Mouse (Mus musculus) left cerebral cortex, postnatal 25 days (tissue): ENCODE data around the gene Zc3hav1. TPM values are rescaled to one million over a fixed set of nuclear protein-coding genes. Genes with fewer than 3 reads are reported as not detected.

Source experiments
- DNase-seq, 2 experiments: peaks; one replicate each; pipeline ENCODE4 v3.0.0; 2022; ENCODE audit warnings: low spot score in 2 of 2, mixed read lengths in 1 of 2
- intact Hi-C: fragments of 180-260 bp; cut with DNase I; formaldehyde crosslinking; loops from one replicate; pipeline ENCODE4 v1.15.1; 2025
- total RNA-seq, 2 experiments: library from RNA; stranded (reverse); gene quantifications; 2 replicates each; pipeline ENCODE4 v1.2.3; 2021

The Zc3hav1 gene
- total RNA-seq, 2 experiments from 2014 or later, result 2.5 to 2.6 TPM

DNA sequence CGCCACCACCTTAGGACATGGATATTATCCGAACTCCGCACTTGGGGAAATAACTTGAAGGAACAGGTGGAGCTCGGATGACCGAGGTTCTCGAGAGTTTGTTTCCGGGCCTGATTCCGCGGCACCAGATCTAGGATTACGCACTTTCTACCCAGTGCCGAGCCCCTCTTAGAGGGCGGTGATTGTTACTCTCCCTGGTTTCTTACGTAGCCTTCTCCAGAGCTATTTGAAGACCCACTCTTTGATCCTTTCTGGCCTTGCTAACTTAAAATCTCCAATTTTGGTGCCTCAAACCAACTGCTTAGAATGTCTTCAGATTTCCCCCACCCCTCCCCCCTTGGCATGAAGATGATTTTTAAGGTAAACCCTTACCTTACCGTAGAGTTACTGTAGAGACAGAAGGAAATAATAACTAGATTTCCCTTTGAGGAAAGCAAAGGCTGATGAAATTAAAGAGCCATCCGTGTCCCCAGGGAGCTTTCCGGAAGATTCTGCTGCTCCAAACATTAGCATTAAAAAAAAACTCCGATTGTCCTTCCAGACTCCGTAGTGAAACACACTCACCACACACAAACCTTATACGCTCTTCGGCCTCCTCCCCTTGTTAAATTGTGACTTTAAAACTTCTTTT, 435 bp upstream of the Zc3hav1 start:
- intact Hi-C loops, result no loop called here

DNA sequence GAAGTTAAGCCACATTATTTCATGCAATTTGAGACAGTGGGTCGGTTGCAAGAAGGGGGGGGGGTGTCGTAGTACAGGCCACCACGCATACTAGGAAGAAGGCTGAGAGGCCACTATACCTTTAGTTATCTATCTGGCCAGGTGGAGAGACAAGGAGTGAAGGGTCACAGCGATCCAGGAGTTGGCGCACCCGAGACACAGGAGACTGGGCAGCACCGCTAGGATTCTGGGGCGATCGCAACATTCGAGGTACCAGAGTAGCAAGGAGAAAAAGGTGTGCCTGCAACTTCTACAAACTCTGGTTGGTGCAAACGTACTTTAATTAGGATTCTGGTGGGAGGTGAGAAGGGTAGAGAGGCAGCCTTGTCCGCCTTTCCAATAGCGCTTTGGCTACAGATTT, 1.2 kb downstream of the Zc3hav1 start:
- DNase-seq, result no peak
- intact Hi-C loops, result no loop called here

More for the DNA sequence above, 435 bp upstream of the Zc3hav1 start:
- DNase-seq, result no peak

GRCm38 (mm10) chr6:38352451-38352850, 2.0 kb downstream of the Zc3hav1 start:
- intact Hi-C loops, result no loop called here
- no peak for DNase-seq

DNA sequence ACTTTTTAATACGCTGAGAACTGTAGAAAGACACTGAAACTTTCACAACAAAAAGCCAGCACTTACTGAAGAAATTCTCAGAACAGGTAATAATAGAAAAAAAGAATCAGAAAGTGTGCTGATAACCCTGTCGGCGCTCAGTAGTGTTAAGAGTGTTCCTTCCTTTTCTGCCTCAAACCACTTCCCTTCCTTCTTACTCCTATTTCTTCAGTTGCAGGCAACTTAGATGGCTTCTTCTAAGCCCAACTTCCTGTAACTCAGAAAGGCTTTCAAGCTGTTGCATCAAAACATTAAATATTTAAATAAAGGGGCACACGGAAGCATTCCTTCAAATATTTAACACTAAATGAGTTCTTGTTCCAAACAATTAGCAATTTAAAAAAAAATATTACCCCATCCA, 2.5 kb downstream of the Zc3hav1 start:
- intact Hi-C loops, result no loop called here
- no peak for DNase-seq

DNA sequence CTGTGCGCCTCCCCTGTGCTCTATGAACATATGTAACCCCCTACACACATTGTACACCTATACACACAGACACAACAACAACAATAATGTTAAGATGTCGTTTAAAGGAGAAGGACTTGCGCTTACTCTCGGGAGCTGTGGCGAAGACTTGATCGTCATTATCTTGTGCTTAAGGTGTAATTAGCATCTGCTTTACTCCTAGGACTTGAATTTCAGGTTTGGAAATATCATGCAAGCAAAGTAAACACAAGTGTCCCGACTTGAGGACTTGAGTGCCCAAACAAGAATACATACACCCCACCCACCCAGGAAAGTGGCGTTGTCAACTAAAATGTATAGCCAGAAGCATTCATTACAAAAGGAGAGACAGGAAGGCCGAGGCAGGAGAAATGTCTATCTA, 4.6 kb downstream of the Zc3hav1 start:
- intact Hi-C loops, result no loop called here
- DNase-seq, result no peak

- DNase-seq, result no peak
- intact Hi-C loops, result no loop called here
These were observed 5.5 kb downstream of the Zc3hav1 start for GRCm38 (mm10) chr6:38348811-38349453.

DNA sequence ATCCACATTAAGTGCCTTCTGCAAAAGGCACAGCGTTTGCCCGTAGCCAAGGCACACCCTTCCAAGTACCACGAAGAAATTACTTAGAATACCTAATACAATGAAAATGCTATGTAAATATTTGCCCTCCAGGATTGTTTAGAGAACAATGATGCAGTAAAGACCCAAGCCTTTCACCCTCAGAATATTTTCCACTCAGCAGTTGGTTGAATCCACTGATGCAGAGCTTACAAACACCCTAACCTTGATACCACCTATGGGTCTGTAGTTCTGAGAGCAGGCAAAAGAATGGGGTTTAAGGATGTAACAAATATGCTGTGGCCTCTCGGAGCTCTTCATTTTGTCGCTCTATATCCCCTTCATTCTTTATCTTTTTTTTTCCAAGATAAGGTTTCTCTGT, 6.5 kb downstream of the Zc3hav1 start:
- DNase-seq, result no peak
- intact Hi-C loops, result no loop called here

GRCm38 (mm10) chr6:38345796-38346195, 8.6 kb downstream of the Zc3hav1 start:
- intact Hi-C loops, result no loop called here
- no peak for DNase-seq

GRCm38 (mm10) chr6:38344006-38344670, 10.3 kb downstream of the Zc3hav1 start:
- no peak for DNase-seq
- intact Hi-C loops, result no loop called here

DNA sequence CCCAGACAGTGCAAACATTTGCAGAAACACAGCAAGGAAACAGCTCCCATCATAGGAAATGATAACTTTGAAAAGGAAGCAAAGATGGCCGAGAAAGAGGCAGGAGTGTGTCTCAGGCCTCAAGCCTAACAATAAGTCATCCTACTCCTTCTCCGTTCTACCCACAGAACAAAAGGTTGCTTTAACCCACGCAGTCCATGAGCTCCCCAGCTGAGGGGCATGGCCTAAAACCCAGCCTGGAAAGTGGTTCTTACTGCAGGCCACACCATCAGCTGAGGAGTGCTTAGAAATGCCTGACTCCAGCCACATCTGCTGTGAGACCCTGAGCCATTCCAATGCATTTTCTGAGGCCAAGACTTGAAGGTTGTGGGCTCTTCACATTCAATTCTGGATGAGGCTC, 10.8 kb downstream of the Zc3hav1 start:
- no peak for DNase-seq
- intact Hi-C loops, result no loop called here

DNA sequence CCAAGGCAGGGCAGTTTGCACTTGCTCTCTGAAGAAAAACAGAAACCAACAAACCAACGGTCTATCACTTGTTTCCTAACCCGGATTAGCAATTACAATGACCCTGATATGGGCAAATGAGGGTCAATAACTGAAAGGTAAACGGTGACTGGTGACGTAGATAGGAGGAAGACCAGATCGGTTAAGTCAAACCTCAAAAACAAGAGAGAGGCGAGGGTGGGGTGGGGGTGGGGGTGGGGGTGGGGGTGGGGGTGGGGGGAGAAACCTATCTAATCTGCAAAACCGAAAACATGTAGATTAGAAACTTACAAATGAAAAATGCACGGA, 11.8 kb downstream of the Zc3hav1 start:
- intact Hi-C loops, result no loop called here
- DNase-seq, result no peak

- no peak for DNase-seq
- intact Hi-C loops, result no loop called here
These were observed 12.4 kb downstream of the Zc3hav1 start for GRCm38 (mm10) chr6:38341751-38342665.

- intact Hi-C loops, result no loop called here
- no peak for DNase-seq
These were observed 15.3 kb downstream of the Zc3hav1 start for GRCm38 (mm10) chr6:38339078-38339477.

- intact Hi-C loops, result no loop called here
- DNase-seq, result no peak
These were observed 16.5 kb downstream of the Zc3hav1 start for GRCm38 (mm10) chr6:38337951-38338350.

- DNase-seq, result no peak
- intact Hi-C loops, result no loop called here
These were observed 17.2 kb downstream of the Zc3hav1 start for GRCm38 (mm10) chr6:38337166-38337705.

DNA sequence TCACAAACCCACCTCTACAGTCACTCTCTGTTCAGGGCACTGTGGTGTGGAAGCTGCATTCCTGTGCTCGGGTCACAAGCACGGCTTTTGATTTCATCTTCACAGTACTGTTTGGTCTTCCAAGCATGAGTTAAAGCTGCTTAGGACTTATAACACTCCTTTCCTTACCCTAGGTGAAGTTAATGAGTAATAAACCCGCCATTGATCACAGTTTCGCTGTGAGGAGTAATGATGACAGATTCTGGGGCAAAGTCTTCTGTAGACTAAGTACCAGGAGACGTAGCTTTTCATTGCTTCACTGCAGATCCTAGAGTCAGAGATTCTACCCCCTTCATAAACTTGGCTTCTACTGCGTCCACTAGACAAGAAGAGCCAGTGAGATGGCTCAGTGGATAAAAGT, 19.1 kb downstream of the Zc3hav1 start:
- no peak for DNase-seq
- intact Hi-C loops, result no loop called here

GRCm38 (mm10) chr6:38326596-38326995, 27.8 kb downstream of the Zc3hav1 start:
- peak; percentile 42 to 64 for DNase-seq
- intact Hi-C loops, result loop anchor here (1.0 kb wide), 1 partner anchor 166 kb away; no protein-coding TSS in a partner anchor

DNA sequence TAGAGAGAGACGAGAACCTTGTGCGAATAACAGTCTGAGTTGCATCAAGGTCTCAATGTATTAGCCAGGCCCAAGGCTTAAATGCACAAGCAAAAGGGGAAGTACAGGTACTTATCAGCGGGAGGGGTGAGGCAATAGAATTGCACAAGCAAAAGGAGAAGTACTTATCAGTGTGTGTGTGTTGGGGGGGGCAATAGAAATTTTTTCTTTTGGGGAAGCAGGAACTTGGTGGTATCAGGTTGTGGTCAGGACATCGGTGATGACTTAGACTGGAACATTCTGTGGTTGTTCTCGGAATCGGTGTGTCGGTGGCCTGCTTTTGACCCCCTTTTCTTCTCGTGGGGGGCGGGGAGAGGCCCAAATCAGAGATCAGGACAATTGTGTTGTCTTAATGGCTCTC, 33.8 kb downstream of the Zc3hav1 start:
- intact Hi-C loops, result no loop called here

DNA sequence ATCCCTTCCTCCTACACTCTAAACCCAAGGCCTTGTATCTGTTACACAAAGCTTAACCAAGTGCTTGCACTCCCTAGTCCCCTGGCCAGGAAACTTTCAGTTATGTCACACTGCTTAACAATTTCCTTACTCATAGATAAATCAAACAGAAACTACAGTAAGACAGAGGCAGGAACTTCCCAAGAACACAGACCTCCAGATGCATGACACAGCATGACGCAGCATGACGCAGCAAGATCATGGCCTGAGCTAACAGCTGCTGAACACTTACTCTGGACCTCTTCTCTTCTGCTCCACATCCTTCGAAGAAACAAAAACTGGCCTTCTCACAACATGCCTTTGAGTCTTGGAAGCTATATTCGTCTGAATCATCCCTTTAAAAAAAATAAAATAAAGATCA, 38.4 kb downstream of the Zc3hav1 start:
- DNase-seq, result no peak
- intact Hi-C loops, result no loop called here

More for the DNA sequence above, 33.8 kb downstream of the Zc3hav1 start:
- DNase-seq, result no peak

GRCm38 (mm10) chr6:38309741-38310140, 44.7 kb downstream of the Zc3hav1 start:
- intact Hi-C loops, result no loop called here
- DNase-seq, result no peak
